Mouse (Mus musculus): ENCODE data around the gene Fto.

Gene Fto

DNA sequence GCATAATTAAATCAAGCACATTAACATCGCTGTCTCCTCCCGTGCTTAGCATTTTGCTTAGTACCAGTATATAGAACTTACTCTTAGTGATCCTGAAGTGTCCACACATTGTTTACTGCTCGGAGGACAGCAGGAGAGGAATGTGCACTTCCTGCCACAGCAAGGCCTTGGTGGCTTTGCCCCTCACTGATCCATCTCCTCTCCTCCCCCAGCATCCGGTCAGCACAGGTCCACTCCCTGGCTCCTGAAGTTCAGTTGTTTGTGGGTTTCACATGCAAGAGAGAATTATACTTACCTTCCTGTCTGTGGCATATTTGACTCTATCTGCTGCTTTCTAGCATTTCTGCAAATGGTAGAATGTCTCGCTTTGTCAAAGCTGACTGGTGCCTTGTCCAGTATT, 44.7 kb downstream of the Fto start:
- no peak for DNase-seq (ENCODE audit: low read depth)

DNA sequence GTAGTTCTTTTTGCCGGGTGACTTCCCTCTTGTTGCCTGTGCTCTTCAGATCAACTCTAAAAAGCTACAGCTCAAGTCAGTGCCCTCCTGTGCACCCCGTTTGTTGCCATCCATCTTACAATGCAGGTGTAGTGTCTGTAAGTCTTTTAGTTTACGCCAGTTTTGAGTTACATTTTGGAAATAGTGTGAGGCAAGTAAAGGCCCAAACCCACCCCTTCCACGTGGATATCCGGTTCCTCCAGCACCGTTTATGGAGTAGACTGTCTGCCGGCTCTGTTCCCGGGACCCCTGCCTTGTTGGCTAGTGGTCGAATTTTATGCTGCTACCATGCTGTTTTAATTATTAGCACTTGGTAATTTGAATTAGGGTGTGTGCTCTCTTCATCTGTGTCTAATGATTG, 46.2 kb downstream of the Fto start:
- DNase-seq (ENCODE audit: low read depth), result no peak

DNA sequence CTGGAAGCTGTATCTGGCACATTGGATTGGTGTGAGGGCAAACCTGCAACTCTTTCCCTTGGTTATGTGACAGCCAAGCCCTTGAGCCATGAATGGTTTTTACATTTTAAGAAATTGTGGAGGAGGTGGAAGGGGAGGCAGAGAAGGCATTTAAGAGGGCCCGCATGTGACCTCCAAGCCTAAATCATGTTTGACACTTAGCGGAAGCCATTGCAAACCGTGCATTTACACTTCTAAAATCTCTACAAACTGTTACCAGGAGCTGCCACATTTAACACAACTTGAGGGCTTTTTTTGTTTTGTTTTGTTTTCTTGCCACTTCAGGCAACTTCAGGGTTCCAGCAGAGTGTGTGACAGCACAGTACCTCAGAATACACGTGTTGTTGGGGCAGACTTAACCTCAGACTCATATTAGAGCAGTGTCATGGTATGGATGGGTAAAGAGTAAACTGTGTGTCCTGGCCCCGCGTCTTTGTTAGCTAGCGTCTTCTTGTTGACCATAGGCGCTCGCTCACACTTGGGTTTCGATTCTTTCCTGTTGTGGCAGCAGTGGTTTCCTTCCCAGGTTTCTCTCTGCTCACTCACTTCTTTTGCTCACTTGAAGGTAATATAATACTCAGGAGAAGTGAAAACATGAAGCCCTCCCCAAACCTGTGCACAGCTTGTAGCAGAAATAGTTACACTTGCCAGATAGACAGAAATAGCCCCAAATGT, 47.5 kb downstream of the Fto start:
- DNase-seq (ENCODE audit: low read depth), result no peak

DNA sequence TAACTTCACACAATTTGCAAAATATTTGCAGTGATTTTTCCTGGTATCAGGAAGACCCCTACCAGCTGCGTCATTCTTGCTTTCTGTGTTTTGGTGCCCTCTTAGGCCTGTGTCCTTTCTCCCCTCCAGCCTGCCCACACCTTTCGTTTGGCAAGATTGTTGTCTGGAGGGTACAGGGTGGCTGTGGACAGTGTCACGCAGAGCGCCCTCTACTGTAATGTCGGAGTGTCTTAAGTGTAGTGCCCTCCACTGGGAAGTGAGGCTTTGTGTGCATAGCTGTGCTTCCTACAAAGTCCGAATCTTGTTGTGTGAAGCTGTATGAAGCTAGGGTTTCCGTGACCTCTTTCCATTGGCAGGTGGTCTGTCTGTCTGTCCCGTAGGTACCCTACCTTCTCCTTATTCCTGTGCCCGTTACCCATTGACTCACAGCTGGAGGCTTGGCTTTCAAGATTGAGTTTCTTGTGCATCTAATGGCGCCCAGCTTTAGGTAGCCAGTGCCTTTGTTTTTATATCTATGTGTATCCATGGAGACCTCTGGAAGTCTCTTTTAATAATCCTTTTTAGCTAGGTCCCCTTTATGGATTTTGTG, 50.0 kb downstream of the Fto start:
- DNase-seq (ENCODE audit: low read depth), result no peak

DNA sequence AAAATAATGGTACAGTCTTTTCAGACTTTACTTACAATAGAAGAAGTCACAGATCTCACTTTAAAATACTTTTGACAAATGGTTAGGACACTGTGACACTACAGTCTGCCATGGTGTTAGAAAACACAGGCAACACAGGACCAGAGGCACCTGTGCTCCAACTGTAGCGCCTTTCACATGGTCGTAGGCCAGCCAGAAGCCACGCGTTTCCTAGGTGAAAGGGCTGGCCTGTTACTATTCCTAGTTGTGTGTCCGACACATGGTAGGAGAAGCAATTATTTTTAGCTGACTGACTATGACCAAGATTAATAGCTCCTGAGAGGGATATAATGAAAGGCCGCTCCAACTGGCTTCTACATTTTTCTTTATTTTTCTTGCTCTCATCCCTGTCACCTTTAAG, 50.9 kb downstream of the Fto start:
- DNase-seq (ENCODE audit: low read depth), result no peak

DNA sequence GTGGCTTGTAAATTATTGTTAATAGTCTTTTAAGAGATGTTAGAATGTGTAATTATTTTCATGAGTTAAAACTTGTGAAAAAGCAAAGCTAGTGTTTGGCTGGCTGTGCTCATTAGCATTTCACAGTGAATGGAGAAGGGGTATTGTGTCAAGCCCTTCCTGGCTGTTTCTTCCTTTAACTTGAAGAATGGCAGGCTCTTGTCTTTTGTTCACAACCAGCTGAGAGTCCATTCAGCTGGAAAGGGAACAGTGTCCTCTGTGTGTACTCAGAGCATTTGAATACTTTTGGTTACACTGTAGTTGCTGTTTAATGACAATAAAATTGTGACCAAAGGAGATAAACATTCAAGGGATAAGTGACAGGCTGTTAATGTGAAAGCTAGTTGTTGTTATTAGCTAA, 52.5 kb downstream of the Fto start:
- no peak for DNase-seq (ENCODE audit: low read depth)

GRCm38 (mm10) chr8:91370899-91371298, 57.6 kb downstream of the Fto start:
- DNase-seq (ENCODE audit: low read depth), result no peak

DNA sequence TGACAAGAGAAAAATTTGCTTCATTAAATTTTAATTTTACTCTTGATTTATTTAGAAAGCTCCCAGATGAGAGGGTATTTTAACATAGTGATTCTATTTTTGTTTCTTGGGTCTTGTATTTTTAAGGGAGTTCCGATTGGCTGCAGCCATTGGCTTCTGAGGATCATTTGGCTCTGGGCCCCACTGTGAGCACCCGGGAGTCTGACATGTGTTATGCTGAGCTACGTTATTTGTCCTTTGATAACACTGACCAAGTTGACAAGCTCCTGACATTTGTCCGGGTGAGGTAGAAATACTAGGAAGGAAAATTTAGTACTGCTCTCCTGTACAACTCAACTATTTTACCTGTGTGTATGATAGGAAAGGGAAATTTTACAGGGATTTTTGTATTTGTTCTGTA, 58.7 kb downstream of the Fto start:
- DNase-seq (ENCODE audit: low read depth), result no peak

DNA sequence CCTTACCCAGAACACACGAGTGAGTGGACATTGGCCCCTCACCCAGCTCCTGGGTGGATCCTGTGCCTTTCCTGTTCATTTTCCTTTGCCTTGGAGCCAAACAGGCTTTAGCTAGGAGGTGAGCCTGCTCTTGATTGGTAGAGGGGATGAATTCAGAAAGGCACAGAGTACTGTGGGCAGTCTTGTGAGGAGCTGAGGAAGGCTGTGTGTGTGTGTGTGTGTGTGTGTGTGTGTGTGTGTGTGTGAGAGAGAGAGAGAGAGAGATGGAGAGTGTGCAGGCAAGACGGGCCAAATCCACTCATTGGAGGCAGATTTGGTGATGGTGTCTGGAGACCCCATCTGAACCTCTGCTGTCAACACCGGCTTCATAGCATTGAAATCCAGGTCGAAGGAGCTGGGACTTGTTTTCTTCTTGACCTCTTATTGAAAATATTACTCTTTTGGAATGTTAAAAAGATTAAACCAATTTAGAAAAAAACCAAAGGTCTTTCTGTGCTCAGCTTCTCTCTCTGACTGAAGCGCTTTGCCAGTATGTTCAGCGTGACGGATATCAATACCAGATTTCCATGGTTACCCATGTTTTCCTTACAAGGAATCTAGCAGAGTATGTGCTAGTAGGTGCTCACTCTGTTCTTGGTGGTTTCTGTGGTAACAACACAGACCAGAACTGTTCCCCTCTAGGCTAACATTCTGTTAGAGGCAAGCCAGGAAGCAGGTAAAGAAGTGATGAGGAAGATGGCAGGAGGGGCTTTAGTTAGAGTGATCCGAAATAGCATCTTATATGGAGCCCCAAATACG, 59.7 kb downstream of the Fto start:
- DNase-seq (ENCODE audit: low read depth), result no peak

- DNase-seq (ENCODE audit: low read depth), result no peak
These were observed 62.0 kb downstream of the Fto start for GRCm38 (mm10) chr8:91375054-91375938.

- DNase-seq (ENCODE audit: low read depth), result no peak
These were observed 63.5 kb downstream of the Fto start for GRCm38 (mm10) chr8:91376785-91377184.

- DNase-seq (ENCODE audit: low read depth), result no peak
These were observed 64.0 kb downstream of the Fto start for GRCm38 (mm10) chr8:91377275-91377674.

- peak; percentile 27 for DNase-seq (ENCODE audit: low read depth)
These were observed 65.6 kb downstream of the Fto start for GRCm38 (mm10) chr8:91378846-91379499.

- DNase-seq (ENCODE audit: low read depth), result no peak
These were observed 67.6 kb downstream of the Fto start for GRCm38 (mm10) chr8:91380796-91381542.

DNA sequence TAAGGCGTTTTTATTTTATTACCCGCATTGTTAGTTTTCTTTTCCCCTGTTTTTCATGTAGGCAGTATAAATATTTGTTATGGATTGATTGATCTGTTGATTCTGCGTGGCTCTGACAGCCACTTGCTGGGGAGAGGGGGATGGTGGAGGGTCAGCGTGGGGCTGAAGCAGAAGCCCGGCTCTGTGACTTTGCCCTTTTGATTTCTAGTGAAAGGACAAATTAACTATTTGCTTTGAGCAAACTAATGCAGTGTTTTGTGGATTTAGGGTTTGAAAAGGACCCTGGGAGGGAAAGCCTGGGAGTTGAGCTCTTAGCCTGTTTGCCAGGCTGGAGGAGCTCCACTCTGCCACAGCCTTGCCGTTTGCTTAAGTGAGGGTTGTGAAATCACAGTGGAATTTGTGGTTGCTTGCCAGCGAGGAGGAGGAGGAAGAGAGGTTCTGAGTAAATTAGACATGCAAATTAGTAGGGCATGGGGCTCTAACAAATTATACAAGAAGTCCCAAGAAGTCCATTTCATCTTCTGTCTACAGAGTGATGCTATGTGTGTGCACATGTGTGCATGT, 68.3 kb downstream of the Fto start:
- DNase-seq (ENCODE audit: low read depth), result no peak

GRCm38 (mm10) chr8:91383210-91383609, 69.9 kb downstream of the Fto start:
- no peak for DNase-seq (ENCODE audit: low read depth)

DNA sequence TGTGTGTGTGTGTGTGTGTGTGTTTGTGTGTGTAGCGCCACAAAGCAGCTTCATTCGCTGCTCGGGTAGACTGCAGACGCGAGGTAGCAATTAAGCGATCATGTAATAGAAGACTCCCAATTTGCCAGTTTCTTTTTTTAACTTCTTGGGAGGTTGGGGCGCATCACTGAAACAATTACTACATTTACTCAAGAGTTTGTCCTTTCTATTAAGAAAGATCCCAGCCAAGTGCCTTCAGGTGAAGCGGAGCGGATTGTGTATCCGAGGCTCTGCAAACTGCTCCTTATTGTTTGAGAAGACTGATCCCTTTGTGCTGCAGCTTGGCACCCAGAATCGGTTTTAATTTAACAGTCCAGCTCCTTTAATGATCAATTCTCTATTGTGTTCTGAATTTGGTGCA, 70.5 kb downstream of the Fto start:
- no peak for DNase-seq (ENCODE audit: low read depth)

- DNase-seq (ENCODE audit: low read depth), result no peak
These were observed 71.1 kb downstream of the Fto start for GRCm38 (mm10) chr8:91384389-91384788.

DNA sequence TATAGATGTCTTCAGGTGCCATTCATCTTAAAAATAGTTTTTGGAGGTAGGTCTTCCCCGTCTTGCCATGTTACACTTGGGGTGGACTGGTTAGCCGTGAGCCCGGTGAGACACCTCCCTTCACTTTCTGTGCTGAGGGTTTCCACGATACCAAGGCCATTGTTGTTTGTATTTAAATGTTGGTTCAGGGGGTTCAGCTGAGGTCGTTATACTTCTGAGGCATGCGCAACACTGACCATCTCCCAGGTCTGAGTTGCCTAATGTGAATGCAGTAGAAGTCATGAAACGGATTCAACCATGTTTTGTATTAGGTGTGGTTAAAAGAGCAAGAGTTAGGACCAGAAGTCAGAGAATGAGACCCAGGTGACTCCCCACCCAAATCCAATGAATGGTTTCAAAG, 72.5 kb downstream of the Fto start:
- DNase-seq (ENCODE audit: low read depth), result no peak

DNA sequence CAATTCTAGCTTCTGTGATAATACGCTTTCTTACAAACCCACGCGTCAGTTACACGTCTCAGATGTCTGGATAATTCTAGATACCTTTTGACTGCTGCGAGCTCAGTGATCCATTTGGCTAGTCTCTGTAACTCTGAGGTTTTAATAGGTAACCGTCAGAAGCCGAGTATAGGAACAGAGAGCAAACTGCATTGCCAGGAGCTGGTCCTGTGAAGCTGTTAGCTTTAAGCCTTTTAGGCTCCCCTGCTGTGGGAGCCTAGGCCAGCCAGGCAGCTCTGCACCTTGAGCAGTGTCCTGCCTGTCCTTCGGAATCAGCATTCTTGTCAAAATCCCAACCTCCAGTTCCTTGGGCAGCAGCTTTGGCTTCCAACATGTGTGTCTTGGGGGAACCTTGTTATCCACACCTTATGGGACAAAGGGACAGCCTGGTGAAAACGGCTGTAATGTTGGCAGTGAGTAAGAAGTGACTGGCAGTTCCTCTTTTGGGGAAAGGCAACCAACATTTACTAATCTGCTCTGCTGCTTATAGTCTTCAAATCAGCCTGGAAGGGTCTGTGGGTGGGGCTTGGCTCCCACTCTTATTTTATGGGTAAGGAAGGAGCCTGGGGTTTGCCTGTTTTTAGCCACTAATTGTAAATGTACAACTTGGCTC, 77.2 kb downstream of the Fto start:
- DNase-seq (ENCODE audit: low read depth), result no peak

Measured in naive thymus-derived CD4-positive, alpha-beta T cell, adult 2 months (primary cell).